Mouse (Mus musculus) olfactory bulb, adult 2 months (tissue): ENCODE data around the gene Zfp704. TPM values are rescaled to one million over a fixed set of nuclear protein-coding genes. Genes with fewer than 3 reads are reported as not detected.

ENCODE experiments used
- H3K27ac ChIP-seq: fragments of 200-500 bp; 2 replicates; pipeline ENCODE4 v1.5.1; 2012; ENCODE audit warnings: low read depth, low read length; ENCODE audit not compliant: insufficient read depth
- H3K4me1 ChIP-seq: fragments of 200-500 bp; 2 replicates; pipeline ENCODE4 v1.6.1; 2012; ENCODE audit warnings: low read length; ENCODE audit not compliant: control insufficient read depth, insufficient read depth
- H3K4me3 ChIP-seq: fragments of 200-500 bp; 2 replicates; pipeline ENCODE4 v1.5.1; 2012; ENCODE audit warnings: mild to moderate bottlenecking, low read depth, low read length, moderate library complexity; ENCODE audit not compliant: insufficient read depth
- CTCF ChIP-seq: fragments of 200-500 bp; IDR thresholded peaks from 2 replicates; pipeline ENCODE4 v1.5.1; 2012; ENCODE audit warnings: low read depth, mild to moderate bottlenecking, low read length, moderate library complexity; ENCODE audit not compliant: insufficient read depth
- POLR2A ChIP-seq: fragments of 200-500 bp; IDR thresholded peaks from 2 replicates; pipeline ENCODE4 v1.6.1; 2012; ENCODE audit warnings: mild to moderate bottlenecking, low read depth, low read length, moderate library complexity; ENCODE audit not compliant: insufficient read depth
- WGBS: fragments of 180-500 bp; shearing (Covaris S2); methylation state at CpG from one replicate; pipeline ENCODE4 v1.1.7; 2018; 5-methylcytosine and 5-hydroxymethylcytosine counted together
- polyA plus RNA-seq: library from polyadenylated mRNA; stranded (reverse); fragments of >200 nt; gene quantifications from 2 replicates; pipeline ENCODE4 v1.2.4, GENCODE M21; 2012; ENCODE audit warnings: low replicate concordance; ENCODE audit not compliant: missing spikeins, insufficient read depth, insufficient read length

Zfp704 gene
- polyA plus RNA-seq, 1 experiment, result not detected

DNA sequence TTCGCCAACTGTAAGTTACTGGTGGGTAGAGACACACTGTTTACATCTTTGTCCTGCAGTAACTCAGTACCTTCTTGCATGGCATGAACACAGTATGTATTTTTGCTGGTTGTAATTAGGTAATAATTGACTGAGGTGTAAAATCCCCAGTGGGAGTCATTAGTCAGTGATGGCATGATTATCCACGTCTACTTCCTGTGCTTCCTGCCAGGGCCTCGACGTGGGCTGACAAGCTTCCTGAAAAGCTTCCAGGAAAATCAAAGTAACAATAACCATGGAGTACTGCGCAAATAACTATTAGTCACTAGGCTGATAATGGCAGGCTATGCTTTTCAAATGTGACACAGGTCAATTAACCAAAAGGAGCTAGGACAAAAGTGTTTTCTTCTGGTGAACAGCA lies 112.6 kb downstream of the Zfp704 start:
- H3K4me3 ChIP-seq, result no peak overlapping the region
- H3K4me1 ChIP-seq, result peaks cover 16% of the 10 kb centered on the region
- no peak for TF ChIP-seq CTCF
- TF ChIP-seq POLR2A, result no peak
- 40% methylated on average over 5 of the region's 5 CpGs for WGBS
- H3K27ac ChIP-seq, result no peak overlapping the region

DNA sequence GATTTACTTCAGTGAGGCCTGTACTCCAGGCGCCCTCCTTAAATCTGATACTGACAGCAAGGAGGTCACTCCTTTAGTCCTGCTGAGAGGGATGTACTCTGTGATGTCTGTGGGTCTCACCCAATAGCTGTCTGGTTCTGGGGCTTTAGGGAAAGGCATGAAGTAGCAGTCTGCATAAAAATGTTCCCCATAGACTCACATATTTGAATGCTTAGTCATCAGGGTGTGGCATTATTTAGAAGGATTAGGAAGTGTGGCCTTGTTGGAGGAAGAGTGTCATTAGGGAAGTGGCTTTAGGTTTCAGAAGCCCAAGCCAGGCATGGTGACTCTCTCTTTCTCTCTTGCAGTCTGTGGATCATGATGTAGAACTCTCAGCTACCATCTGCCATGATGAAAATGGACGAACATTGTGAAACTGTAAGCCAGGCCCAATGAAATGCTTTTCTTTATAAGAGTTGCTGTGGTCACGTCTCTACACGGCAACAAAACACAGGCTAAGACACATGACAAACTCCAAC lies 118.1 kb downstream of the Zfp704 start:
- no peak for TF ChIP-seq CTCF
- TF ChIP-seq POLR2A, result no peak
- 91% methylated on average over 4 of the region's 4 CpGs for WGBS
- no peak overlapping the region for H3K27ac ChIP-seq
- H3K4me3 ChIP-seq, result no peak overlapping the region
- H3K4me1 ChIP-seq, result no peaks in the 10 kb centered on the region; the same call in 1 of the 2 replicates

GRCm38 (mm10) chr3:9487644-9488043 lies 122.2 kb downstream of the Zfp704 start:
- 89% methylated on average over 4 of the region's 4 CpGs for WGBS
- Histone ChIP-seq H3K4me1 (0 out of 2 replicates have a peak, but pooled peaks cover 2% of the 10 kb centered on the region), H3K27ac (no peak overlapping the region), H3K4me3 (no peak overlapping the region)
- no peak for TF ChIP-seq POLR2A
- no peak for TF ChIP-seq CTCF

DNA sequence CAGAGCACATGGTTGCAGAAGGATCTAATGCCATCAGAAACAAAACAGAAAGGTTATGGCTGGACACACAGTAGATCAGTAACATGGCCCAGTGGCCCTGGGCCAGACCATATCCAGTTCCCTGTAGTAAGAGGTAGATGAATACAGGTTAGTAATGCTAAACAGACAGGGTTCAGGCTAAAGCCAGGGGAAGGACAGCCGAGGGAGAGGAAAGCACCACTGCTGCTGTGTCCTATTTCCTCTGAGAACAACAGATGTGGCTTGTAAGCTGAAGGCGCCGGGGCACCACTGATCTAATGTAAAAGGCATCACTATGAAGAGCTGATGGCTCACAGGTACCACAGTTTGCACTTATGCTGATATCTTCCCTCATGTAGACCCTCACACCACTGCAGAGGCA lies 124.4 kb downstream of the Zfp704 start:
- 0 out of 2 replicates have a peak, but pooled peaks cover 2% of the 10 kb centered on the region for H3K4me1 ChIP-seq
- TF ChIP-seq CTCF (no peak), POLR2A (no peak)
- no peak overlapping the region for H3K27ac ChIP-seq
- no peak overlapping the region for H3K4me3 ChIP-seq
- WGBS, result 96% methylated on average over 3 of the region's 3 CpGs

DNA sequence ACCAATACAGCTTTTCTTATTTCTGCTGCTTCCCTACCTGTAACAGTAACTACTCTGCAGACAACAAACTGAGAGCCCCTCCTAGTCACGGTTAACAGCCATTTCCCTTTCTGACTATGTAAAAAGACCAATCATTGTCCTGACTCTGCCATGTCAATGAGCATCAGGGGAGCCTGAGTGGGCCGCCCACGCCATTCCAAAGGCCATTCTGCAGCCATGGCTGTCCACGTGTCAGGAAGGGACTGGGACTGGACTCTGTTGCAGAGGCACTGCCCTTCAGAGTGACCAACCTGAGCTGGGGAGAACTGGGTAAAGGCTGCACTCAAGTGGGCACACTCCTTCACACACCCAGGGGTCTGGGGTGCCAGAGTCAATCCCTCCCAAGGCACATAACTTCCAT lies 127.9 kb downstream of the Zfp704 start:
- Histone ChIP-seq H3K27ac (no peak overlapping the region), H3K4me3 (no peak overlapping the region), H3K4me1 (0 out of 2 replicates have a peak, but pooled peaks cover 2% of the 10 kb centered on the region)
- TF ChIP-seq CTCF, result no peak
- no peak for TF ChIP-seq POLR2A
- WGBS, result 91% methylated on average over 4 of the region's 4 CpGs

GRCm38 (mm10) chr3:9481358-9481757 lies 128.5 kb downstream of the Zfp704 start:
- Histone ChIP-seq H3K4me1 (0 out of 2 replicates have a peak, but pooled peaks cover 2% of the 10 kb centered on the region), H3K27ac (no peak overlapping the region), H3K4me3 (no peak overlapping the region)
- WGBS, result 61% methylated on average over 6 of the region's 6 CpGs
- TF ChIP-seq CTCF (no peak), POLR2A (no peak)

- Histone ChIP-seq H3K27ac (no peak overlapping the region), H3K4me3 (no peak overlapping the region), H3K4me1 (0 out of 2 replicates have a peak, but pooled peaks cover 2% of the 10 kb centered on the region)
- TF ChIP-seq POLR2A (no peak), CTCF (no peak)
- 87% methylated on average over 5 of the region's 5 CpGs for WGBS
Measured at GRCm38 (mm10) chr3:9480936-9481335, 128.9 kb downstream of the Zfp704 start.

- Histone ChIP-seq H3K4me3 (no peak overlapping the region), H3K27ac (no peak overlapping the region), H3K4me1 (no peaks in the 10 kb centered on the region)
- 42% methylated on average over 2 of the region's 2 CpGs for WGBS
- TF ChIP-seq POLR2A, result no peak
- TF ChIP-seq CTCF, result no peak
Measured at GRCm38 (mm10) chr3:9477386-9477785, 132.5 kb downstream of the Zfp704 start.

- WGBS, result 97% methylated on average over 3 of the region's 3 CpGs
- no peak overlapping the region for H3K27ac ChIP-seq
- H3K4me3 ChIP-seq, result no peak overlapping the region
- H3K4me1 ChIP-seq, result no peaks in the 10 kb centered on the region
- no peak for TF ChIP-seq CTCF
- no peak for TF ChIP-seq POLR2A
Measured at GRCm38 (mm10) chr3:9476336-9476735, 133.5 kb downstream of the Zfp704 start.
